ENCODE assay signal across 7 mouse cellular contexts in the genomic region with DNA sequence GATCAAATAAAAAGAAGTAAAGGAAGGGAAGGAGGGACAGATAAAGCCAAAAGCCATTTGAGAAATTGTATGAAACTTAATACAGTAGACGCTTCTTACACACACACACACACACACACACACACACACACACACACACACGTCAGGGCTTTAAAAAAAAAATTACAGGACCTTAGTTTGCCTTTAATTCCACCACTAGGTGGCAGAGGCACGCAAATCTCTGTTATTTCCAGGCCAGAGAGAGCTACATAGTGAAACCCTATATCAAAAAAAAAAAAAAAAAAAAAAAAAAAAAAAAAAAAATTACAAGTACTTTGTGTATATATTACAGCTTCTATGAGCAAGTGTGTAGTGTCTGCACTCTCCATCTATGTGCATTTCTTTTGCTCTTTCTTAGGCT.
DNase-seq lines count a peak whose midpoint lies in the region; ATAC-seq and TF ChIP-seq lines count a peak whose summit lies in the region.

No protein-coding gene starts in this region.

- TF ChIP-seq POLR2A in cerebellum, adult 2 months (IDR thresholded peaks at IDR 0.05; ENCODE audit: borderline replicate concordance, insufficient read depth, low read length) = no peak

- H3K36me3 ChIP-seq in liver, embryonic 16.5 days (ENCODE audit: control insufficient read depth, insufficient read depth) = no peaks in the 10 kb centered on the region

- 13% methylated on average over 3 of the region's 3 CpGs for WGBS in cerebellum, adult 2 months
- 13% methylated on average over 3 of the region's 3 CpGs for WGBS in liver, embryonic 16.5 days (ENCODE audit: insufficient replicate concordance)

- no peak overlapping the region for H3K4me3 ChIP-seq in cerebellum, adult 2 months (replicated peaks; ENCODE audit: insufficient read depth, low read depth, low read length)
- H3K4me3 ChIP-seq in liver, embryonic 16.5 days (ENCODE audit: low read depth, low read length) = no peak overlapping the region

- H3K4me2 ChIP-seq in liver, embryonic 16.5 days (ENCODE audit: low read depth, low read length) = no peak overlapping the region

- no peaks in the 10 kb centered on the region for H3K27me3 ChIP-seq in cerebellum, adult 2 months (ENCODE audit: control insufficient read depth, insufficient read depth, low read length)
- H3K27me3 ChIP-seq in liver, embryonic 16.5 days (ENCODE audit: control insufficient read depth, insufficient read depth, low read depth, low read length) = no peaks in the 10 kb centered on the region

- no peaks in the 10 kb centered on the region for H3K4me1 ChIP-seq in cerebellum, adult 2 months (ENCODE audit: control insufficient read depth, insufficient read depth, low read length)
- H3K4me1 ChIP-seq in liver, embryonic 16.5 days (ENCODE audit: control insufficient read depth, low read depth, low read length) = no peaks in the 10 kb centered on the region

- no peak overlapping the region for H3K9ac ChIP-seq in liver, embryonic 16.5 days (ENCODE audit: low read depth, low read length)

- no peak overlapping the region for H3K27ac ChIP-seq in cerebellum, adult 2 months (ENCODE audit: insufficient read depth, low read length)
- no peak overlapping the region for H3K27ac ChIP-seq in liver, embryonic 16.5 days (ENCODE audit: low read length)

- ATAC-seq in liver, embryonic 16.5 days (ENCODE audit: low read depth) = peak; percentile 24; the same call in 1 of the 2 replicates

- H3K9me3 ChIP-seq in liver, embryonic 16.5 days (replicated peaks; ENCODE audit: control insufficient read depth, low read length) = no peaks in the 10 kb centered on the region

- TF ChIP-seq CTCF in cerebellum, adult 2 months (IDR thresholded peaks at IDR 0.05; ENCODE audit: borderline replicate concordance, insufficient read depth, low read depth, low read length) = no peak

- DNase-seq in CD4-positive, CD25-positive, alpha-beta regulatory T cell, adult 2 months (ENCODE audit: low read depth, low spot score) = peak; percentile 89
- peak; percentile 65 for DNase-seq in MN1 (ENCODE audit: low spot score)
- peak; percentile 57 to 65 for DNase-seq in cerebellum, adult 2 months
- peak; percentile 7 to 33 for DNase-seq in gastrocnemius, adult 8-10 months (ENCODE audit: low spot score in 2 of 2)
- DNase-seq in kidney, adult 8-10 months = peak; percentile 34 to 59
- peak; percentile 12 for DNase-seq in ovary, postnatal 14 days (ENCODE audit: low spot score)

Comparison
In these comparisons a context has a peak if more than half of its experiments do, and no peak if none do; other contexts are left out.
1. DNase-seq: peak in every context shown above with its lines; median percentile 89 in CD4-positive, CD25-positive, alpha-beta regulatory T cell, adult 2 months; 65 in MN1; 61 in cerebellum, adult 2 months; 46 in kidney, adult 8-10 months; 20 in gastrocnemius, adult 8-10 months; 12 in ovary, postnatal 14 days.